Mouse (Mus musculus) testis, postnatal 10 days (tissue): Measurements from ENCODE around the gene Galnt6.
A peak's percentile ranks its signal among the peaks of the same experiment; 100 is the strongest.

Experiments used
- DNase-seq: peaks from one replicate; pipeline ENCODE4 v3.0.0; 2021; ENCODE audit warnings: low spot score

The Galnt6 gene

GRCm38 (mm10) chr15:100720066-100720465 is 9.1 kb downstream of the Galnt6 start:
- DNase-seq = no peak

DNA sequence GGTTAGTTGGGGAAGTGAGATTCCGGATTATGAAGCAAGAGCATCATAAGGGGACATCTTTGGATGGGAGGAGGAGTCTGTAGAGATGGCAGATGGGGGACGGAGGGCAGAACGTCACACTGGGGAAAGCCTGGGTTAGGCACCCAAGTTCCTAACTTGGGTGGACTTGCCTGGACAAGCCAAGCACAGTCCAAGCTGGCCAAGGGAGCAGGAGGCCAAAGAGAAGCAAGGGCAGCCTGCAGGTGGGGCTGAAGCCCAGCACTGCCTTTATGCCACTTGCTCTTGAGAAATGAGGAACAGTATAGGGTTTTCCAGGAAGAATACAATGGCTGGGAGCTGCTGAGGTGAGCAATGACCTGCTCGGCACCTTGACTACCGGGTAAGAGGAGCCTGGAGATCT is 10.0 kb downstream of the Galnt6 start:
- DNase-seq = no peak

DNA sequence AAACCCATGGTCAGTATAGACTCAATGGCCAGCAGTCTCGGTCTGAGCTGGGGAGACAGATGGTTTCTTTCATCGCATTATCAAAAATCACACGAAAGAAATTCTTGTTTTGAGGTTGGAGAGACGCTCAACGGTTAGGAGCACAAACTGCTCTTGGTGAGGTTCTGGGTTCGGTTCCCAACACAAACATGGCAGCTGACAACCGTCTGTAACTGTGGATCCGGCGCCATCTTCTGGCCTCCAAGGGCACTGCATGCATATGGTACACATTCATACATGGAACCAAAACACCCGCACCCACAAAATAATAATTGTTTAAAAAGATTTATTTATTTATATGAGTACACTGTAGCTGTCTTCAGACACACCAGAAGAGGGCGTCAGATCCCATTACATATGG is 10.6 kb downstream of the Galnt6 start:
- DNase-seq = no peak

DNA sequence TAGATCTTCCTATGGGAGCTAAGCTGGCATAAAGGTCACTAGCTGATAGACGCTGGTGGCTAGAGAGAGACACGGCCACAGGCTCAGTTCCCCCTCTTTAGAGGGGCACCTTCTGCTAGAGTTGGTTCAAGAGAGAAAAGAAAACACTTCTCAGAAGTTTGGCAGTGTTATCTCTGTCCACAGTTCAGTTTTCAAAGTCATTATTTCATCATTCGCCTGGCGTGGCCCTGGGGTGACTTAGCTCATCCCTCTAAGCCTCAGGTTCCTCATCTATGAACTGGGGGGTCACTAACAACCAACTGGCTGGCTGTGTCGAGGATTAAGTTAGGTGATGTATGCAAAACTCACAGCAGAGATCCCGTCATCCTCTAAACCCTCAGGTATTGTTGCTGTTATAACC is 11.2 kb downstream of the Galnt6 start:
- no peak for DNase-seq

DNA sequence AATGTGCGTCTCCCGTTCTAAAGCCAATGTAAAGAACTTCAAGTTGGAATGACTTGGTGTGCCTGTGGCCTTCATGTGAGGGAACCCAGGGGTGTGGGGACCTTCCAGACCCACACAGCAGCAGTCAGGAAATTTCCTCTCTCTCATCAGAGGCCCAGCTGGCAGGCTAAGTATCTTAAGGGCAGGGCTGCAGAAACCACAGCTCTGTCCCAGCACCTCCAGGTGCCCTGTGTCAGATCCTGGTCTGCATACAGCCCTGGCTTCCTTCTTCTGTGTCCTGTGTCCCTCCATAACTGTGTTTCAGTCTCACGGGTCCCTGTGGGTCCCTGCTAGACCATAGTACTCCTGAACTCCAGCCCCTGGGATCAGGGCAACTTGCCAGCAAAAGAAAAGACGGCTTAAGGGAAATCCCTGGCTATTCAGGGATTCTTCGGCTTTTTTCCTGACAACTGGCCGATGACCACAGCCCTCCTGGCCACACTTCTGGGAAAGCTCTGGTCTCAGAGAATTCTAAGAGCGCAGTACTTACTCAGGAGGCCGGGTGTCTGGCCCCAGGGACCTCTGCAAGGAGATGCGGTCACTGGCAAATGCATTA is 13.7 kb downstream of the Galnt6 start:
- no peak for DNase-seq

- no peak for DNase-seq
These were observed 14.7 kb downstream of the Galnt6 start for GRCm38 (mm10) chr15:100714470-100714869.

GRCm38 (mm10) chr15:100710838-100711237 is 18.3 kb downstream of the Galnt6 start:
- DNase-seq = no peak

DNA sequence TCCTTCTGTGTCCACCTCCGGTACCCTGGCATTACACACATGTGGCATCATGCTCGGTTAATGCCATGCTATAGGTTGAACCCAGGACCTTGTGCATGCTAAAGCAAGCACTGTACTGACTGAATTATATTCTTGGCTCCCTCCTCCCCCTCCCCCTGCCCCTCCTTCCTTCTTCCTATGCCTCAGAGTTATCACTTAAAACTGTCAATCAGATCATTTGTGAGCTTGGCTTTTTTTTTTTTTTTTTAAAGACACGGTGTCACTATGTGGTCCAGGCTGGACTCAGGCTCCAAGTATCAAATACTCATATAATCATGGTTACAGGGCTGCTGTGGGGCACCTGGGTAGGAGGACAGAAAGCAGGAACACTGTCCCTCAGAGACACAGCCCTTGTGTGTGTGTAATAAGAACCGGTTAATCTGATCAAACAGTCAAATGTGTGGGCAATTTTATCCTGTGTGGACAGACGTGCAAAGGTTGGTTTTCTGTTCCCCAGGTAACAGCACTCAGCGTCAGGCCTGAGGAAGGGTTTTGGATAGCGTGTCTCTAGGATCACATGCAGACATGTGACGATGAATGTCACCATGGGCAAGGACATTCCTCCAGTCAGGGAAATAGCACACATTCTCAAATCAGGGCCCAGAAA is 20.6 kb downstream of the Galnt6 start:
- no peak for DNase-seq

DNA sequence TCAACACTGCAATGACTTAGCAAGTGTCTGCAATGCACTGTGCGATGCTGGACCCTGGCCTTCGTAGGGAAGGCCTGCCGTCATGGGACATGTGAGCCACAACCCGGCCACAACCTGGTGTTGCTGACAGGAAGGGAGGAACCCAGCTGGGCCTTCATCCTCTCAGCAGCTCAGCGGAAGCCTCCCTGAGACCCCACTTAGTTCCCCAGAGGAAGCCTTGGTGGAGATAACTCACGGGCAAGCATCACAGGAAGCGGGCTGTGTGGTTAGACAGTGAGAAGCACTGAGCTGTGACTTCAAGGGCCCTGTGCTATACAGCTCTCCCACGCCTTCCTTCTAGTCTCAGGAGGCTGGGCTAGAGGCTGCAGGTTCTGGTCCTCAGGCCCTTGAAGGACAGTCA is 22.9 kb downstream of the Galnt6 start:
- DNase-seq = no peak

GRCm38 (mm10) chr15:100705376-100705775 is 23.8 kb downstream of the Galnt6 start:
- no peak for DNase-seq

GRCm38 (mm10) chr15:100703913-100704312 is 25.3 kb downstream of the Galnt6 start:
- DNase-seq = peak; percentile 62

- DNase-seq = no peak
These were observed 27.3 kb downstream of the Galnt6 start for GRCm38 (mm10) chr15:100701856-100702255.

GRCm38 (mm10) chr15:100701108-100701507 is 28.1 kb downstream of the Galnt6 start:
- no peak for DNase-seq

- DNase-seq = no peak
These were observed 28.8 kb downstream of the Galnt6 start for GRCm38 (mm10) chr15:100700424-100700823.

- no peak for DNase-seq
These were observed 29.8 kb downstream of the Galnt6 start for GRCm38 (mm10) chr15:100699386-100699785.

GRCm38 (mm10) chr15:100698078-100698477 is 31.1 kb downstream of the Galnt6 start:
- no peak for DNase-seq

DNA sequence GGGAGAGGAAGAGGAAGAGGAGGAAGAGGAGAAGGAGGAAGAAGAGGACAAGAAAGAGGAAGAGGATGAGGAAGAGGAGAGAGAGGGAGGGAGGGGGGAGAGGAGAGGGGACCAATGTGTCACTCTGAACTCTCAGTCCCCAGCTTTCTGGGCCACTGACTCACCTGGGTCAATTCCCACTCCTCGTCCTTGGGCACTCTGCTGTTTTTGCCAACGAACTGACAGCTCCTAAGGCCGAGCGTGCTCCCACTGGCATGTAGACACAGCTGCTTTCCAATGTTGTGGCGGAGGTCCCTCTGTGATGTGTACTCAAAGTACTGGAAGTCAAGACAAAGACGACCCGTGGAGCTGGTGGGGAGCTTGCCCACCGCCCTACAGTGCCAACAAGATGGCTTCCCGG is 34.8 kb downstream of the Galnt6 start:
- no peak for DNase-seq

DNA sequence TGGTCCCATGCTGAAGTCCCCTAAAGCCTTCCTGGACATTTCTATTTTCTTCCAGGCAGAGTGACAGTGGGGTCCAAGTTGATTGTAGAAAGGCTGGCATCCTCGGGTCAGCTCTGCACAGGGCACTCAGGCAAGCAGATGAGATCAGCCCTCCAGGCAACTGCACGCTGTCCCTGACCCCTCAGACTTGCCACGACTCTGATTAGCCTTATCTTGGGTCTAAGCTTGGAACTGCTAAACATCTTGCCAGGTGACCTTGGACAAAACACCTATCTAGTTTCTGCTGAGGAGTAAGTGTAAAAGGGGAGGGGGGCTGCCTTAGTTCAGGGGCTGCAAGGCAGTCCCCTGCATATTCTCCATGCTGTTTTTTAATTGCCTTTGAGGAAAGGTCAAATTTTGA is 37.2 kb downstream of the Galnt6 start:
- no peak for DNase-seq

DNA sequence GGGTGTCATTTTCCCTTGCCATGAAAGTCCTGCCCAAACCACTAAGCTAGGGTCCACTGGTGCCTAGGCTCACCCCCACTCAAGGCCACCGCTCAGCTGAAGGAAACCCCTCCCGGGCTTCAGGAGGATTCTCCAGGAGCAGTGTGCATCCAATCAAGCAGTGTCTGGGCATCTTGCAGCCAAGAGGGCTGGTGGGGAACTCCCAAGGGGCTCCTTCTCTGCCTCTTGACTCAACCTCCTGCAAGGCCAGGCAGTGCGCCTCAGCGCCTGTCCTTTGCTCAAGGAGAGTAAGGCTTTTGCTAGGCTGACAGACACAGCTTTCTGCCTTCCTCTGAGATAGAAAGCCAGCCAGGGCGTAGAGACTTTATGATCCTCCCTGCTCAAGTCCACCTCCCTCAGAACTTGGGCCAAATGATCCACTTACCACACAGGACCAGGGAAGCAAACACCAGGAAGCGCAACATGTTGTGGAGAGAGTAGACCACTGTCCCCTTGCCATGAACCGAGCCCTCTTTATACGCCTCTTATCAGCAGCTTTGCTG is 41.7 kb downstream of the Galnt6 start, which contains the start of gene Cela1:
Gene Cela1 (minus strand): TSS at position 492 of the 542 bp plus-strand sequence.
- no peak for DNase-seq

GRCm38 (mm10) chr15:100686989-100687388 is 42.2 kb downstream of the Galnt6 start:
- no peak for DNase-seq

DNA sequence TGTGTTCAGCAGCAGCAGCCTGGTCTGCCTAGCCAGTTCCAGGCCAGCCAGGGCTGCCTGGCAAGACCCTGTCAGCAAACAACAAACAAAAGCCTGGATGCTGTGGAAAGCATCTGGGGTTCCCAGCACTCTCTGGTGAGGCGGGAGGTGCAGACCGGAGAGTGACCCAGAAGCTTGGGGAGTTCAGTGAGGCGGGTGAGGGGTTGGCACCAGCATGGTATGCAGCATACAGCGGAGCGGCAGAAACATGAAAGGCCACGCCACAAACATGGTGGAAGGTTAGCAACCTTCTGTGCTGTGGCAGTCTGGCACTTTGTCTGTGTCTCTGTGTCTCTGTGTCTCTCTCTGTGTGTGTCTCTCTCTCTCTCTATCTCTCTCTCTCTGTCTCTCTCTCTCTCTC is 42.7 kb downstream of the Galnt6 start:
- DNase-seq = no peak

GRCm38 (mm10) chr15:100685849-100686248 is 43.3 kb downstream of the Galnt6 start:
- no peak for DNase-seq

- no peak for DNase-seq
These were observed 43.9 kb downstream of the Galnt6 start for GRCm38 (mm10) chr15:100685255-100685654.

DNA sequence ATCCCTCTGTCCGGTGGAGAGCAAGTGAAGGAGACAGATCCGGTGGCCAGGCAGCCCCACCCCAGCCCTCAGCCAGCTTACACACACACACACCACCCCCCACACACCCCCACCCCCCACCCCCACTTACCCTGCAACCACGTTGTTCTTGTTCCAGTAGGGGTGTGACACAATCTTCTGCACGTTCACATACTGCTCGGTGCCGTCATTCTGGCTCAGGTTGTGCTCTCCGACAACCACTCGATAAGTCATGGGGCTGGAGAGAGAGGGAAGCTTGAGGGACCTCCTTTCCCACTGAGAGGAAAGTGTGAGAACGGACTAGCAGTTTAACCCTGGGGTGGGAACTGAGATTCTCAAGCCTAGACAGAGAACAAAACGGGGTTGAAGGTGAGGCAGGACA is 44.7 kb downstream of the Galnt6 start:
- DNase-seq = no peak
